Mouse (Mus musculus): ENCODE data around the gene 9430097D07Rik.

- TF ChIP-seq HCFC1 (IDR thresholded peaks at IDR 0.05; ENCODE audit: borderline replicate concordance, insufficient read depth, low read length) (no peak), ZNF384 (IDR thresholded peaks at IDR 0.05; ENCODE audit: low read depth, low read length) (no peak), MAFK (IDR thresholded peaks at IDR 0.05; ENCODE audit: insufficient read depth, low read depth, low read length) (no peak)
These were observed 48.0 kb downstream of the 9430097D07Rik start for GRCm38 (mm10) chr2:32527468-32527966.
